Comparison of ENCODE assay signal across 22 mouse cellular contexts in genomic region chr2:117977033-117977432, GRCm38 (mm10).
DNase-seq lines count a peak whose midpoint lies in the region; ATAC-seq lines count a peak whose summit lies in the region.
"Had no signal": no experiment of that assay in that cellular context is flagged by ENCODE, and none has a peak within 500 bp of the region (broad histone marks: within the 10 kb centered on the region; RNA-seq: fewer than 3 reads in every experiment).

No protein-coding gene starts in this region.

- H3K9me3 ChIP-seq in liver, embryonic 15.5 days (replicated peaks) = no peaks in the 10 kb centered on the region
- H3K9me3 ChIP-seq in liver, embryonic 12.5 days (replicated peaks) = no peaks in the 10 kb centered on the region
- no peaks in the 10 kb centered on the region for H3K9me3 ChIP-seq in hindbrain, embryonic 16.5 days (ENCODE audit: control insufficient read depth, low read length)
- H3K9me3 ChIP-seq: forebrain, embryonic 10.5 days; limb, embryonic 12.5 days; midbrain, embryonic 13.5 days; neural tube, embryonic 15.5 days had no signal

- 38% methylated on average over 9 of the region's 9 CpGs for WGBS in liver, embryonic 15.5 days (ENCODE audit: insufficient replicate concordance)
- 39% methylated on average over 9 of the region's 9 CpGs for WGBS in liver, embryonic 12.5 days (ENCODE audit: insufficient replicate concordance)
- 88% methylated on average over 9 of the region's 9 CpGs for WGBS in hindbrain, embryonic 16.5 days

- no peak overlapping the region for H3K4me2 ChIP-seq in liver, embryonic 15.5 days
- H3K4me2 ChIP-seq in liver, embryonic 12.5 days = no peak overlapping the region
- no peak overlapping the region for H3K4me2 ChIP-seq in hindbrain, embryonic 16.5 days (ENCODE audit: low read length)
- H3K4me2 ChIP-seq: limb, embryonic 12.5 days; midbrain, embryonic 13.5 days; neural tube, embryonic 15.5 days had no signal

- no peaks in the 10 kb centered on the region for H3K27me3 ChIP-seq in liver, embryonic 15.5 days
- no peaks in the 10 kb centered on the region for H3K27me3 ChIP-seq in liver, embryonic 12.5 days (replicated peaks)
- no peaks in the 10 kb centered on the region for H3K27me3 ChIP-seq in hindbrain, embryonic 16.5 days (replicated peaks; ENCODE audit: control insufficient read depth, insufficient read depth, low read length)
- H3K27me3 ChIP-seq: midbrain, embryonic 13.5 days; neural tube, embryonic 15.5 days; Patski had no signal

- no peaks in the 10 kb centered on the region for H3K36me3 ChIP-seq in liver, embryonic 15.5 days (replicated peaks)
- no peaks in the 10 kb centered on the region for H3K36me3 ChIP-seq in liver, embryonic 12.5 days
- no peaks in the 10 kb centered on the region for H3K36me3 ChIP-seq in hindbrain, embryonic 16.5 days (ENCODE audit: control insufficient read depth, insufficient read depth, low read length)
- H3K36me3 ChIP-seq: forebrain, embryonic 10.5 days; limb, embryonic 12.5 days; midbrain, embryonic 13.5 days; neural tube, embryonic 15.5 days had no signal

- no peak overlapping the region for H3K27ac ChIP-seq in liver, embryonic 15.5 days (replicated peaks)
- H3K27ac ChIP-seq in liver, embryonic 12.5 days = no peak overlapping the region
- H3K27ac ChIP-seq in hindbrain, embryonic 16.5 days (ENCODE audit: low read depth, low read length) = no peak overlapping the region
- H3K27ac ChIP-seq: forebrain, embryonic 10.5 days; hindbrain, postnatal 0 days; limb, embryonic 12.5 days; midbrain, embryonic 13.5 days; neural tube, embryonic 15.5 days; stomach, postnatal 0 days had no signal

- H3K4me1 ChIP-seq in liver, embryonic 15.5 days (replicated peaks) = no peaks in the 10 kb centered on the region
- H3K4me1 ChIP-seq in liver, embryonic 12.5 days = no peaks in the 10 kb centered on the region
- H3K4me1 ChIP-seq in hindbrain, embryonic 16.5 days (ENCODE audit: control insufficient read depth, insufficient read depth, low read depth, low read length) = no peaks in the 10 kb centered on the region
- H3K4me1 ChIP-seq: forebrain, embryonic 10.5 days; limb, embryonic 12.5 days; midbrain, embryonic 13.5 days; neural tube, embryonic 15.5 days had no signal

- peak; percentile 15; the same call in 1 of the 2 replicates for ATAC-seq in liver, embryonic 15.5 days (ENCODE audit: insufficient read depth)
- ATAC-seq in liver, embryonic 12.5 days = no peak
- ATAC-seq in hematopoietic stem cell, adult 5-6 weeks (replicated peaks in 1 of 2; ENCODE audit: insufficient read depth in 1 of 2, low FRiP score in 2 of 2, low TSS enrichment in 1 of 2, low read depth in 1 of 2, poor library complexity in 2 of 2, severe bottlenecking in 2 of 2) = peak; percentile 46 to 91; a peak in 2 of 4 replicates
- peak; percentile 97 for ATAC-seq in monocyte, adult 5-6 weeks (replicated peaks; ENCODE audit: insufficient number of reproducible peaks, low FRiP score, low TSS enrichment, poor library complexity, severe bottlenecking)
- no peak for ATAC-seq in hindbrain, embryonic 16.5 days
- ATAC-seq: hindbrain, postnatal 0 days; intestine, postnatal 0 days; midbrain, embryonic 13.5 days; Patski had no signal

- H3K9ac ChIP-seq in liver, embryonic 15.5 days = no peak overlapping the region
- no peak overlapping the region for H3K9ac ChIP-seq in liver, embryonic 12.5 days
- no peak overlapping the region for H3K9ac ChIP-seq in hindbrain, embryonic 16.5 days (ENCODE audit: low read depth, low read length)
- H3K9ac ChIP-seq: limb, embryonic 12.5 days; midbrain, embryonic 13.5 days; neural tube, embryonic 15.5 days had no signal

- peak; percentile 5 for DNase-seq in adrenal gland, postnatal 25 days
- DNase-seq in MN1 (ENCODE audit: low spot score) = no peak
- DNase-seq: cerebellum, adult 2 months; cerebellum, postnatal 36 days; heart, adult 18-20 months; heart, postnatal 36 days; lung, postnatal 36 days; right cerebral cortex, postnatal 14 days had no signal

- no peak overlapping the region for H3K4me3 ChIP-seq in liver, embryonic 15.5 days (replicated peaks)
- H3K4me3 ChIP-seq in liver, embryonic 12.5 days = no peak overlapping the region
- H3K4me3 ChIP-seq in hindbrain, embryonic 16.5 days (ENCODE audit: low read length) = no peak overlapping the region
- H3K4me3 ChIP-seq: forebrain, embryonic 10.5 days; limb, embryonic 12.5 days; midbrain, embryonic 13.5 days; myocyte; neural tube, embryonic 15.5 days had no signal

Comparison
In these comparisons a context has a peak if more than half of its experiments do, and no peak if none do; other contexts are left out.
1. ATAC-seq: peak in liver, embryonic 15.5 days (single experiment), hematopoietic stem cell, adult 5-6 weeks (2 of 2) and monocyte, adult 5-6 weeks (single experiment); none in liver, embryonic 12.5 days (single experiment) and hindbrain, embryonic 16.5 days (single experiment).